Mouse (Mus musculus): ENCODE results near the gene Wdr20.
"Not testable (repeated sequence)": the region's sequence is repeated elsewhere in the genome, so short reads cannot be mapped to it uniquely, and the experiment has no call there.

Wdr20 gene

GRCm38 (mm10) chr12:110713784-110714183 lies 24.0 kb upstream of the Wdr20 start:
- DNase-seq (ENCODE audit: inconsistent ontology term): no peak

GRCm38 (mm10) chr12:110714215-110714614 lies 23.5 kb upstream of the Wdr20 start:
- DNase-seq (ENCODE audit: inconsistent ontology term): no peak

- DNase-seq (ENCODE audit: inconsistent ontology term): no peak
Observed at GRCm38 (mm10) chr12:110716004-110716403, 21.7 kb upstream of the Wdr20 start.

GRCm38 (mm10) chr12:110725051-110725450 lies 12.7 kb upstream of the Wdr20 start:
- DNase-seq (ENCODE audit: inconsistent ontology term): no peak

GRCm38 (mm10) chr12:110725489-110725888 lies 12.3 kb upstream of the Wdr20 start:
- no peak for DNase-seq (ENCODE audit: inconsistent ontology term)

GRCm38 (mm10) chr12:110726428-110726827 lies 11.3 kb upstream of the Wdr20 start:
- DNase-seq (ENCODE audit: inconsistent ontology term): no peak

- DNase-seq (ENCODE audit: inconsistent ontology term): not testable (repeated sequence)
Observed at GRCm38 (mm10) chr12:110733254-110733653, 4.5 kb upstream of the Wdr20 start.

GRCm38 (mm10) chr12:110736641-110737040 lies 1.1 kb upstream of the Wdr20 start:
- DNase-seq (ENCODE audit: inconsistent ontology term): no peak

GRCm38 (mm10) chr12:110738158-110738921 lies 596 bp downstream of the Wdr20 start:
- peak; percentile 36 for DNase-seq (ENCODE audit: inconsistent ontology term)

GRCm38 (mm10) chr12:110750770-110751439 lies 13.2 kb downstream of the Wdr20 start:
- DNase-seq (ENCODE audit: inconsistent ontology term): no peak

GRCm38 (mm10) chr12:110752703-110753102 lies 15.0 kb downstream of the Wdr20 start:
- no peak for DNase-seq (ENCODE audit: inconsistent ontology term)

GRCm38 (mm10) chr12:110753976-110754375 lies 16.2 kb downstream of the Wdr20 start:
- DNase-seq (ENCODE audit: inconsistent ontology term): no peak

GRCm38 (mm10) chr12:110757161-110757560 lies 19.4 kb downstream of the Wdr20 start:
- no peak for DNase-seq (ENCODE audit: inconsistent ontology term)

- no peak for DNase-seq (ENCODE audit: inconsistent ontology term)
Observed at GRCm38 (mm10) chr12:110758932-110759331, 21.2 kb downstream of the Wdr20 start.

- DNase-seq (ENCODE audit: inconsistent ontology term): peak; percentile 63
Observed at GRCm38 (mm10) chr12:110762321-110762720, 24.6 kb downstream of the Wdr20 start.

GRCm38 (mm10) chr12:110764531-110764930 lies 26.8 kb downstream of the Wdr20 start:
- no peak for DNase-seq (ENCODE audit: inconsistent ontology term)

GRCm38 (mm10) chr12:110768562-110768961 lies 30.8 kb downstream of the Wdr20 start:
- no peak for DNase-seq (ENCODE audit: inconsistent ontology term)

GRCm38 (mm10) chr12:110769660-110770297 lies 32.0 kb downstream of the Wdr20 start:
- DNase-seq (ENCODE audit: inconsistent ontology term): peak; percentile 73

GRCm38 (mm10) chr12:110770479-110771247 lies 32.9 kb downstream of the Wdr20 start:
- DNase-seq (ENCODE audit: inconsistent ontology term): no peak

- no peak for DNase-seq (ENCODE audit: inconsistent ontology term)
Observed at GRCm38 (mm10) chr12:110771961-110772360, 34.2 kb downstream of the Wdr20 start.

GRCm38 (mm10) chr12:110775628-110776426 lies 38.1 kb downstream of the Wdr20 start:
- DNase-seq (ENCODE audit: inconsistent ontology term): no peak
